Mouse (Mus musculus) forebrain, postnatal 0 days (tissue): ENCODE results near the gene Eif2a. TPM values are rescaled to one million over a fixed set of nuclear protein-coding genes. Genes with fewer than 3 reads are reported as not detected.

Experiments used
- ATAC-seq: fragments of 200-750 bp; cut with Nextera tagmentation; 2 replicates; pipeline ENCODE4 v1.8.0; 2017; ENCODE audit warnings: mild to moderate bottlenecking, moderate library complexity
- DNase-seq: peaks from one replicate; pipeline ENCODE4 v3.0.0-alpha.2; 2015
- H3K27ac ChIP-seq: fragments of 300-500 bp; sonication (generic); 2 replicates; pipeline ENCODE4 v1.5.1; 2014; ENCODE audit warnings: low read depth, mild to moderate bottlenecking, antibody characterized with exemption, low read length, moderate library complexity, mixed read lengths
- H3K27me3 ChIP-seq: fragments of 300-500 bp; sonication (generic); 2 replicates; pipeline ENCODE4 v1.6.1; 2014; ENCODE audit warnings: mild to moderate bottlenecking, low read length, mixed read lengths; ENCODE audit not compliant: insufficient read depth
- H3K36me3 ChIP-seq: fragments of 300-500 bp; sonication (generic); 2 replicates; pipeline ENCODE4 v1.6.1; 2014; ENCODE audit warnings: mild to moderate bottlenecking, moderate library complexity; ENCODE audit not compliant: insufficient read depth
- H3K4me1 ChIP-seq: fragments of 300-500 bp; sonication (generic); 2 replicates; pipeline ENCODE4 v1.6.1; 2014; ENCODE audit warnings: antibody characterized with exemption; ENCODE audit not compliant: insufficient read depth
- H3K4me2 ChIP-seq: fragments of 300-500 bp; sonication (generic); 2 replicates; pipeline ENCODE4 v1.6.1; 2014; ENCODE audit warnings: low read depth, mild to moderate bottlenecking, moderate library complexity
- H3K4me3 ChIP-seq: fragments of 300-500 bp; sonication (generic); 2 replicates; pipeline ENCODE4 v1.5.1; 2014; ENCODE audit warnings: low read depth, low read length, mixed read lengths
- H3K9ac ChIP-seq: fragments of 300-500 bp; sonication (generic); 2 replicates; pipeline ENCODE4 v1.6.1; 2014; ENCODE audit warnings: mild to moderate bottlenecking
- H3K9me3 ChIP-seq: fragments of 300-500 bp; sonication (generic); 2 replicates; pipeline ENCODE4 v1.6.1; 2016; ENCODE audit warnings: low read length
- CTCF ChIP-seq: sonication (generic); IDR thresholded peaks from 2 replicates; pipeline ENCODE4 v1.5.1; 2016; ENCODE audit warnings: antibody characterized with exemption, control low read depth, low read depth
- WGBS: fragments of 180-500 bp; shearing (Covaris S2); extraction: QIAGEN DNeasy Blood & Tissue Kit; methylation state at CpG from one replicate; pipeline ENCODE4 v1.1.7; 2014; 5-methylcytosine and 5-hydroxymethylcytosine counted together
- polyA plus RNA-seq: library from polyadenylated mRNA; unstranded; fragments of >200 nt; fragmentation: Nextera tagmentation; extraction: Ambion mirVana; gene quantifications from 2 replicates; pipeline ENCODE4 v1.2.1, GENCODE M21; 2015
- total RNA-seq: library from RNA; depleted of rRNA; stranded (reverse); fragments of >200 nt; gene quantifications from 2 replicates; pipeline ENCODE4 v1.2.3, GENCODE M21; 2014; rRNA removed

Gene Eif2a
- total RNA-seq (79.4 and 94.3 TPM in 2 replicates), polyA plus RNA-seq (41.8 and 44.2 TPM in 2 replicates)

DNA sequence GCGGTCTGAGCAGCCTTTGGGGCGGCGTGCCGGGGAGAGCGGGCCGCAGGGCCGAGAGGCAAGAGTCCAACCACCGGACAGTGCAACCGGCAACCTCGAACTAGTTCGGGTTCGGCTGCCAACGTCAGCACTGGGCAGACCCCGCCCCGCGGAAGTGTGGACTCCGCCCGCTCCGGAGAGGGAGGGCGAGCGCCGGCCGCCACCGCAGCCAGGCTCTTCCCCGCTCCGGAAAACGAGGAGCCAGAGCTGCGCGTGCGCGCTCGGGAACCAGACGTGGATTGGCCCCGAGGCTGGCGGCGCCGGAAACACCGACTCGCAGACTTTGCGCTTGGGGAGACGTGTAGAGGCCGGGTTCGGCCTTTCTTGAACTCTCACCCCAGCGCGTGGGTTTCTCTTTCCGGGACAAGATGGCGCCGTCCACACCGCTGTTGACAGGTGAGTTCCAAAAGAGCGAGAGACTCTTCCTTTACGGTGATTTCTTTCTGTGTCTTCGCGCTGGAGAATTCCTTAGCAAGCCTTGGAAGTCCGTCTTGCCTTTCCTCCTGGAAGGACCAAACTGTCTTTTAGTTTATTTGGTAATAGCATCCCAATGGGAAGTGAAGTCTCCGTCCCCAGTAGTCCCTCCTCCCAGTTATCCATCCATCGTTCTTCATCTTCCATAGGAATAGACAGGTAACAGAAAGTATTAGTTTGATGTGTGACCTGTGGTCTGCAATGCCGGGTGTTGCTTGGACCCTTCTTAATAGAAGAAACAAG lies at the start of gene Eif2a, which contains the start of gene Serp1:
TSS of gene Eif2a (plus strand) at position 170 of the 756 bp plus-strand sequence.
TSS of gene Serp1 (minus strand) at position 241 of the 756 bp plus-strand sequence.
- Histone ChIP-seq H3K4me1 (peaks cover 9% of the 10 kb centered on the region; the same call in 1 of the 2 replicates), H3K4me2 (peak within 1 kb of the TSS; percentile 80), H3K9ac (peak within 1 kb of the TSS; percentile 94), H3K27ac (peak within 1 kb of the TSS; percentile 93), H3K27me3 (no peaks in the 10 kb centered on the region), H3K36me3 (peaks cover 7% of the 10 kb centered on the region; the same call in 1 of the 2 replicates), H3K4me3 (peak within 1 kb of the TSS; percentile 92), H3K9me3 (no peaks in the 10 kb centered on the region)
- DNase-seq = peak; percentile 99
- ATAC-seq = peak; percentile 99
- under 1% methylated on average over 56 of the region's 57 CpGs for WGBS
- no peak for TF ChIP-seq CTCF

DNA sequence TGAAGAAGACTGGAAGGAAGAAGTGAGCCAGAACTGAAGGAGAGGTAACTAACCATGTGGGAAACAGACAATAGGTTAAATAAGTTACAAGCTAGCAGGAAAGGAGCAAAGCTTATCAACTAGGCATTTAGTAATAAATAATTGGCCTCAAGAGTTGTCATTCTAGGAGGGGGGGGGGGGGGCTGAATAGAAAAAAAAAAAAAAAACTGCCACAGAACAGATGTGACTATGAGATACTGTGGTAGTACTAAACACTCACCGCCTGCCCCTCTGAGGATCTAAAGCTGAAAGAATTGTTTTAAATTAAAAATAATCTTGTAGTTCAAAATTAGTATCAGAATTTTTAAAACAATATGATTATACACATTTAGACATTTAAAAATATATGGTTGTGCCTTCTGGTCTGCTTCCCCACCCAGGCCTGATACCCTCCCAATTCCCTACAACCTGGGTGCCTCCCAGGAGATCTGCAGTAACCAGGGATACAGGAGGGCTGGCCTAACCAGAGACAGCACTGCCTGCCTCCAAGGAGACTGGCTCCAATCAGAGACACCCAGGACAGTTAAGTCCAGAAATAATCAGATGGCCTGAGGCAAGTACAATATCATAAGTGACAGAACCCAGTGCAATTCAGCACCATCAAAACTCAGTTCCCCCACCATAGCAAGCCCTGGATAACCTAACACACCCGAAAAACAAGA lies 46.7 kb upstream of the Eif2a start:
- no peaks in the 10 kb centered on the region for H3K9me3 ChIP-seq
- no peak for DNase-seq
- no peaks in the 10 kb centered on the region for H3K36me3 ChIP-seq
- no peak overlapping the region for H3K4me3 ChIP-seq
- WGBS = 91% methylated on average over 2 of the region's 2 CpGs
- H3K27me3 ChIP-seq = no peaks in the 10 kb centered on the region
- no peak overlapping the region for H3K27ac ChIP-seq
- H3K4me1 ChIP-seq = no peaks in the 10 kb centered on the region
- ATAC-seq = no peak
- H3K9ac ChIP-seq = no peak overlapping the region
- no peak overlapping the region for H3K4me2 ChIP-seq
- TF ChIP-seq CTCF = no peak

DNA sequence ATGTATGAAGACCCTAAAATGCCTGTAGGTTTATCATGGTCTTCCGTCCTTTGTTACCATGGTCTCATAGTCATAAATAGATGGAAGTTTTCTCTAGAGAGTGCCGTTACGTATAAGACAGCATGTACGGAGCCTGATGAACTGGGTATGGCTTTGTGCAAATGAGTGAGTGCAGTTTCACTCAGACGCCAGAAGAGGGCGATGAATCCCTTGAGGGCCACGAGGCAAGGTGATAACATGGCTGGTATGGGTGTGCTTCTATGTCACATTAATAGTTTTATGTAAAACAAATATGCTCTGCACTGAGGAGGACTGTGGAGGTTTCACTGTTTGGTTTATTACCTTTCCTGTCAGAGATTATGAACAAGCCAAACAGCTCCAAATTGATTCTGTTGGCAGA lies 39.7 kb upstream of the Eif2a start:
- Histone ChIP-seq H3K36me3 (no peaks in the 10 kb centered on the region), H3K27me3 (no peaks in the 10 kb centered on the region), H3K9me3 (no peaks in the 10 kb centered on the region), H3K27ac (no peak overlapping the region), H3K4me2 (no peak overlapping the region), H3K4me3 (no peak overlapping the region), H3K4me1 (no peaks in the 10 kb centered on the region), H3K9ac (no peak overlapping the region)
- ATAC-seq (no peak), DNase-seq (no peak)
- peak; percentile 22; the same call in 1 of the 2 replicates for TF ChIP-seq CTCF
- 68% methylated on average over 7 of the region's 7 CpGs for WGBS

DNA sequence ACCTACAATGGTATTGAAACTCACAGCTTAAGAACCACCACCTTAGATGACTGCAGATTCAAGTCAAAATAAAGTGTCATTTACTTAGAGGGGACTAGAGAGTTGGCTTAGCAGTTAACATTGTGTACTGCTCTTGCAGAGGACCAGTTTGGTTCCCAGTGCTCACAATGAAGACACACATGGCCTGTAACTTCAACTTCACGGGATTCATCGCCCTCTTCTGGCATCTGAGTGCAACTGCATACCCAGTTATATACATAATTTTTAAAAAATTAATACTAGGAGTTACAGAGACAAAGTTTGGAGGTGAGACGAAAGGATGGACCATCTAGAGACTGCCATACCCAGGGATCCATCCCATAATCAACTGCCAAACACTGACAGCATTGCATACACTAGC lies 38.5 kb upstream of the Eif2a start:
- 67% methylated on average over 3 of the region's 3 CpGs for WGBS
- H3K27me3 ChIP-seq = no peaks in the 10 kb centered on the region
- ATAC-seq = no peak

DNA sequence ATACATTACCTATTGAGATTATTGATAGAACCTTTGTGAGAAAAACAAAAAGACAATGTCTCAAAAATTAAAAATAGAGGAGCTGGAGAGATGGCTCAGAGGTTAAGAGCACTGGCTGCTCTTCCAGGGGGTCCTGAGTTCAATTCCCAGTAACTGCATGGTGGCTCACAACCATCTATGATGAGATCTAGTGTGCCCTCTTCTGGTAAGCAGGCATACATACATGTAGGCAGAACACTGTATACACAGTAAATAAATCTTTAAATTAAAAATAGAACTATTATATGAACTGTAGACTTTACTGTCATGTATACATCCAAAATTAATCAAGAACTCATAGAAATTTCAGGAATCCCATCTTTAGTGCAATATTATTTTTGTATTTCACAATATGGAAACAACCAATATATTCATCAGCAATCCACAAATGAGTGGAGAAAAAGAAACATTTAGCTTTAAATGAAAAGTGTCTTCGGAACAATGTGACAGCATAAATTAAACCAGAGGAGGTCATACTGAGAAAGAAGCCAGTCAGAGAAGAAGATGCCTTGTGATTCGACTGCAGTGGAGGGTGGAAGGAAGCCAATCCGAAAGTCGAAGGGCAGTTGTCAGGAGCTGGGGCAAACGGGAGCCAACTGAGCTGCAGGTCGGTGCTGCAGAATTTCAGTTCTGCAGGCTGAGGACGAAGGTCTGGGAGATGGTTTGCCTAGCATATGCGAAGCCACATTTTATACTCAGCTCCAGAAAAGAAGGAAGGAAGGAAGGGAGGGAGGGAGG lies 37.4 kb upstream of the Eif2a start:
- Histone ChIP-seq H3K27ac (no peak overlapping the region), H3K9ac (no peak overlapping the region), H3K4me3 (no peak overlapping the region), H3K4me2 (no peak overlapping the region), H3K9me3 (no peaks in the 10 kb centered on the region), H3K4me1 (no peaks in the 10 kb centered on the region), H3K36me3 (no peaks in the 10 kb centered on the region), H3K27me3 (no peaks in the 10 kb centered on the region)
- peak; percentile 24; the same call in 1 of the 2 replicates for TF ChIP-seq CTCF
- no peak for DNase-seq
- no peak for ATAC-seq
- WGBS = 78% methylated on average over 8 of the region's 8 CpGs

More for the DNA sequence above, 38.5 kb upstream of the Eif2a start:
- no peak; the same call in 1 of the 2 replicates for TF ChIP-seq CTCF
- Histone ChIP-seq H3K27ac (no peak overlapping the region), H3K9me3 (no peaks in the 10 kb centered on the region), H3K4me3 (no peak overlapping the region), H3K9ac (no peak overlapping the region), H3K4me2 (no peak overlapping the region), H3K36me3 (no peaks in the 10 kb centered on the region), H3K4me1 (no peaks in the 10 kb centered on the region)
- DNase-seq = no peak

DNA sequence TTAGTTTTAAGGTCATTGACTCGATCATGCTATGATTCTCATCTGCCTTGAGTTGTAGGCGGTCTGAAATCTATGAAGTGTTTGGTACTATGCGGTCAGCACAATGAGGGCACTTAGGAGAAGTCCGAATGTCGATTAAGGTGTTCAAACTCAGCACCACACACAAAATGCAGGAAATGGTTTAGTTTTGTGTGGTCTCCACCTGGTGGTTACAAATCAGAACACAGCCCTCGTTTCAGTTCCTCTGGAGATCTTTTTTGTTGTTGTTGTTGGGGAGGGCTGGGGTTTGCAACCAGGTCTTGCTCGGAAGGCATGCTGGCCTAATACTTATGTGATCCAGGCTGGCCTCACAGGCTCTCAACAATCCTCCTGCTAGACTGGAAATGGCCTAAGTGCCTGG lies 34.8 kb upstream of the Eif2a start:
- no peak overlapping the region for H3K27ac ChIP-seq
- ATAC-seq = peak; percentile 32; the same call in 1 of the 2 replicates
- H3K36me3 ChIP-seq = no peaks in the 10 kb centered on the region
- H3K9me3 ChIP-seq = no peaks in the 10 kb centered on the region
- no peak overlapping the region for H3K4me3 ChIP-seq
- WGBS = 73% methylated on average over 7 of the region's 7 CpGs
- H3K4me2 ChIP-seq = no peak overlapping the region
- peak; percentile 48 for DNase-seq
- H3K9ac ChIP-seq = no peak overlapping the region
- H3K27me3 ChIP-seq = no peaks in the 10 kb centered on the region
- no peaks in the 10 kb centered on the region for H3K4me1 ChIP-seq
- peak; percentile 75 for TF ChIP-seq CTCF
